Mouse (Mus musculus) adrenal gland, postnatal 14 days (tissue): Measurements from ENCODE around the gene Macrod1. TPM values are rescaled to one million over a fixed set of nuclear protein-coding genes. Genes with fewer than 3 reads are reported as not detected.

Experiments used
- DNase-seq: peaks from one replicate; pipeline ENCODE4 v3.0.0; 2021; ENCODE audit warnings: mixed read lengths
- total RNA-seq: library from RNA; stranded (reverse); gene quantifications from 2 replicates; pipeline ENCODE4 v1.2.3, GENCODE M21; 2021

The Macrod1 gene
- total RNA-seq, 1 experiment from 2014 or later, result 118 TPM

DNA sequence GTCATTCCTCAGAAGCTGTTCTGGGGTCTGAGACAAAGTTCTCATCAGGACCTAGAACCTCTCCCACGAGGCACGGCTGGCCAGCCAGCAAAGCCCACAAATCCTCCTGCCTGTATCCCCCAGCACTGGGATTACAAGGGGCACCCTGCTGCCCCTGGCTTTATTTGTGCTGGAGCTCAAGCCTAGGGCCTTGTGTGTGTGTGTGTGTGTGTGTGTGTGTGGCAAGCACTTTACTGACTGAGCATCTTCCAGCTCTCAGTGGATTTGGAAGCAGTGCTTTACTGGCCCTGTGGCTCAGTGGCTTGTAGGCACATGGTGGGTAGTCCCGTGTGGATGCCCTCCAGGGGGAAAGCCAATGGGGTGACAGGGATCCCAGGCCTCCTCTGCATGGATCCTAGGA lies 56.0 kb downstream of the Macrod1 start:
- DNase-seq, result no peak

DNA sequence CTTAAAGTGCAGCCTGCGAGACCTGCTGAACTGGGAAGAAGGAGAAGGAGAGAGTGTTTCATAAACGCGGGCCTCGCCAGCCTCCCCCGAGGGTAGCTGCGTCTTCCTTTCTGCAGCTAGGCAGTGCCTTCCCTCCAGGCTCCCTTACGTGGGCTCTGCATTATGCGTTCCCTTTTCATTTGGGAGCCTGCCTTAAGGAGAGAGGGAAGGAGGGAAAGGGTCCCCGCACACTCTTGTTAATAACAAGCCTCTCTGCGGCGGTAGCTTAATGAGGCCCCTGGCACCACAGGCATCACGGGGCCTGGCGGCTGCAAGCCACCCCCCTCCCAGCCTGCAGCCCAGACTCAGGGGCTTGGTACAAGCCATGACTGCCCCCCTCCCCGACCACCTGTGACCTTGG lies 57.0 kb downstream of the Macrod1 start:
- DNase-seq, result no peak

DNA sequence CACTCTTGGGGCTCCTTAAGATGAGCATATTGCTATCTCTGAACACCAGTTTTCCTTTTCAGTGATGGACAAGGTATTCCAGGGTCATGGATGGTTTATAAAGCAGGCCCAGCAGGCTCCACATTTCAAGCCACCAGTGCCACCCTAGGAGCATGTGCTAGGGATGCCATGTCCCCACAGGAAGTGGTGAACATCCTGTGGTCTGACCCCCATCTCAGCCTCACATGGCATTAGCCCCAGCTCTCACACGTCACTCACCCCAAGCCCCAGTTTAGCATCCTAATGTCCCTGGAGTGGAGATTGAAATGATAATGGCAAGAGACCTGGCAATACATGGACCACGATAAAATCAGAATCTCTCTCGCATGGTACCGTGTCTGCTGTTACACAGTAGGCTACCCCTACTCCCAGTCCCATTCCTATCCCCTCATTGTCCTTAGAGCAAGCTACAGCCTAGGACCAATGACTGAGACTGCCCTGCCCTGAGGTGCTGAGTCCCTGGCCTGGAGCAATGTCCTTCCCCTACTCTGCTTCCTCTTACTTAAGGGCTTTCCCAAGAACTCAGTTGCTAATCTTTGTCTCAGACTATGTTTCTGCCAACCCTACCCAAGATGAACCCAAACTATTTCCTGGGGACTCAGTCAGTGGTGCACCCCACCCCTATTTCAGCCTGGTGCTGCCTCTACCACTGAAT lies 59.6 kb downstream of the Macrod1 start:
- DNase-seq, result no peak

DNA sequence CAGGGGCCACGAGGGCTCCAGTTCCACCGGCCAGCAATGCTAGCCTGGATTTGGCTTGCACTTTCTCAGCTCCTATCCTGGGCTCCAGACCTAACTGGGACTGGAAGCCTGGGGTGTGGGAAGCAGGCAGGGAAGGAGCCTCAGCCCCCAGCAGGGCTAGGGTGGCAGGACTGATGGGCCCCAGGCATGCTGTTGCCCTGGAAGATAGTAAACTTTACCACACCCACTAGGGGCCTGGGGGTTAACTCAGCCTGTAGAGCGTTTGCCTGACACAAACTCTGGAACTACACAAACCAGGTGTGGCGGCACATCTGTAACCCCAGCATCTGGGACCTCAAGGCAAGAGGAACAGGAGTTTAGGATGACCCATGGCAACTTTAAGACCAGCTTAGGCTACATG lies 60.5 kb downstream of the Macrod1 start:
- no peak for DNase-seq

DNA sequence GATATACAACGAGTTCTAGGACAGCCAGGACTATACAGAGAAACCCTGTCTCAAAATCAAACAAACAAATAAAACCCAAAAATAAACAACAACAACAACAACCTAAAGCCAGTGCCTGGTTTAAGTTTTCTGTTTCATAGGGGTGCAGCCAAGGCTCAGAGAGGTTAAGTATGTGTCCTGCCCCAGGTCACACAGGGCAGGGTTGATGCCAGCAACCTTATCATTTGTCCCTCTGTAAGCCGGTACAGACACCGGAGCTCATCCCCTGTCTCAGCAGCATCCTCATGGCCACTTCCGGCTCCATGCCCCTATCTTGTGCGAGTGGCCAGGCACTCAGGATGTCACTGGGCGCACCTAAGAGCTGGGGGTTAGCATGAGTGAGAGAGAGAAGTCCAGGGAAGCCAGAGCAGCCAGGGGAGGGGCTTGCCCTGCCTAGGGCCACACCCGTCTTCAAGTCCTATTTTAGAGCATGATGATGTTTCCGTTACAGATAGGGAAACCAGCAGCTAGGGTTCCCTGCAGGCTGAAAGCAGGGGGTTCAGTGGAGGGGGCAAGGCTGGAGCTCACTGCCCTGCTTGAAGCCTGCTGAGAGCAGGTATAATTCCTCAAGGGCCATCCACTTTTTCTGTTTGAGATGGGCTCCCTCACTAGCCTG lies 61.2 kb downstream of the Macrod1 start:
- DNase-seq, result no peak

DNA sequence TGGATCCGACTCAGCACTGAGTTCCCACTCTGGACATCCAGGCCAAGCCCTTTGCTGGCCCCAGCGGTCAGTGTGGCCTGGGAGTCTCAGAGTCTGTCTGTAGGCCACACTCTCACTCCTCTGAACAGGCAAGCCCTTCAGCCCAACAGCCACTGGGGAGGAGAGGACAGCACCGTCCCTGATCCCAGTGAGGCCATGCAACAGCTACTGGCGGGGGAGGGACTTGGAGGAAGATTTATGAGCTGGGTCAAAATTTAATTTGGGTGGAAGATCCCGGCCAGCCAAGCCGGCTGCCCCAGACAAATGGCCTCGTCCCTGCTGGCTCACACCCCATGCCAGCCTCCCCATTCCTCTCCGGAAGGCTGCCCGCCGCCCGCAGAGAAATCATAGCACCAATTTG lies 64.6 kb downstream of the Macrod1 start:
- peak; percentile 81 for DNase-seq

DNA sequence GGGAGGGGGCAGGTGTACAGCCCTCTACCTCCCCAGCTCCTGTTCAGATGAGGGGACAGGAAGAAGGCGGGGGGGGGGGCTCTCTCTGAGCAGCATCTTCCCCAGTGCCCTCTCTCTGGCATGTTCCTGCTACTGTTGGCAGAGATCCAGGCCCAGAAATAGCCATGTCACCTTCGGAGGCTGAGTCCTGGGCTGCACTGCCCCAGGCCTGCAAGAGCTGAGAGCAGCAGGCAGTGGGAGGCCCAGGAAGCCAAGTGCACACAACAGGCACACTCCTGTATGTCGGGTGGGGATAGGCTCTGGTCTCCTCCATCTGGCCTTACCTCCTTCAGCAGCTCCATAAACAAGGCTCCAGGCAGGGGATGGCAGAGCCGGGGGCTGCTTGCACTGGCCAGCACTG lies 65.7 kb downstream of the Macrod1 start:
- DNase-seq, result peak; percentile 67

DNA sequence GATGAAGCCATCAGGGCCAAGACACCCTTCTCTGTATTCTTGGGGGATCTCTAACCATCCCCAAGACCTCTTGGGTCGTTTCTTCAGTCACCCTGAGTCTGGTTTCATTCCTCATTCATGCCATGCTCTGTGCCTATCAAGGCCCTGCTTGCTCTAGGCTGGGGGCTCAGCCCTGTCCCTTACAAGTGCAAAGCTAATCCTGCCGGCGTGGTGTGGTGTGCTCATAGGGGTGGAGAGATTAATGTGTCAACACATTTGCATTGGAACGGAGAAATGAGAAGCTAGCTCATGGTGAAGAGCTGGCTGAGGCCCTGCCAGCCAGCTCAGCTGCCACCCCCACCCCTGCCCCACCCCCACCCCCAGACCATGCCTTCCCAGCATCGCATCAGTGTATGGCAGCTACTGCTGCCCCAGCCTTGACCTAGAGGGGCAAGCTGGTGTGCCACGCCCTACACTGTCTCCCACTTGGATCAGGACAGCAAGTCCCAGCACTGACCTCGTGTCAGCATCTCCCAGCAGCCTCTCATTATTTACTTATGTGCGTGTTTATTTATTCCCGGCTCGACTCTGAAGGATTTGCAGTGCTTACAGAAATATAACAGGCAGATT lies 66.2 kb downstream of the Macrod1 start:
- DNase-seq, result no peak

DNA sequence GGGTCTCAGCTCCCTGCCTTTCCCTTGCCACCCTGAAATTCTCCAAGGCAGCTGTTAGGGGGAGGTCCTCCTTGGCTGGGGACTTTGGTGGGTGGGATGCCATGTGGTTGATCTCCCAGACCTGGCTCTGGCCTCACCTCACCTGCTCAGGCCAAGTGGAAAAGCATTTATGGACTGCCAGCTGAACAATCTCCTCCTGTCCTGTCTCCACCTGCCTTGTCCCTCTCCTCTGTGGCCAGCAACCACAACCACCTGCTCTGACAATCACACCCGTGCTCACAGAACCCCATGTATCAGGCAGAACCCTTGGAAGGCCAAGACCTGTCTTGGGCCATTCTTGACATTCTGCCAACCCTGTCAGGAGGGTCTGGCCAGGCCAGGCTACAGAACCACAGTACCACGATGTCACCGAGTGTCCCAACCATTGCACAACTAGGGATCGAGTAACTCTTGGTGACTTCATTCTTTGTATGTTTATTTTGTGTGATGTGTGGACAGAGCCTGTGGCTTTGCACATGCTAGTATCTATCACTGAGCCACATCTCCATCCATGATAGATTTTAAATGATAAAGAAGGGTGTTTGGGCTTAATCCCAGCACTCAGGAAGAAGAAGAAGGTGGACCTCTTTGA lies 69.0 kb downstream of the Macrod1 start:
- DNase-seq, result no peak

DNA sequence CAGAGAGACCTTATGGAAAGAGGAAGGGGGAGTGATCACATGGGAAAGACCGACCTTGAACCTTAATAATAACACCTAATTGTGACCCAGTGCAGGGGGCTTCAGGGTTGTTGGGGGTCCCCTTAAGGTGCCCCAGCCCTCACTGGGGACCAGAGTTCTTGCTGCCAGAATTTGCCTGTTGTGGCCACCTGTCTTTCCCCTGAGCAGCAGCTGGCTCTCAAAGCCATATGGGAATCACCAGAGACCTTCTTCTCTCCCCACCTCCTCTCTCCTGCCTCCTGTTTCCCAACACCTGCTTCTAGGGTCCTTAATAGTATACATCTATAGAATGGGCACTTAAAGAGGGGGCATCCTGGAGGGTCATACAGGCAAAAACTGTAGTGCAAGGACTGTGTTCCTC lies 69.6 kb downstream of the Macrod1 start:
- DNase-seq, result no peak

DNA sequence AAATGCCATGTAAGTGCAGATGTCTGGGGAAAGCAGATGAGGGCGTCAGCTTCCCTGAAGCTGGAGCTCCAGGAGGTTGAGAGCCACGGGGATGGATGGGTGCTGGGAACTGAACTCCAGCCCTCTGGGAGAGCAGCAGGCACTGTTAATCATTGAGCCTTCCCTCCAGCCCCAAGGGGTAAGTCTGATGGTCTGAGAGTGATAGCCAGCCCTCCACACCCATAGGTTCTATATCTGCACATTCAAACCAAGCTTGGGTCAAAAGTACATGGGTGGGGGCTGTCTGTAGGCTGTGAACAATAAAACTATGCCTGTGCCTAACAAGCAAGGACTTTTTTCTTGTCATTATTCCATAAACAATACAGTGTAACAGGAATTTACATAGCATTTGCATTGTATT lies 70.3 kb downstream of the Macrod1 start:
- DNase-seq, result no peak

DNA sequence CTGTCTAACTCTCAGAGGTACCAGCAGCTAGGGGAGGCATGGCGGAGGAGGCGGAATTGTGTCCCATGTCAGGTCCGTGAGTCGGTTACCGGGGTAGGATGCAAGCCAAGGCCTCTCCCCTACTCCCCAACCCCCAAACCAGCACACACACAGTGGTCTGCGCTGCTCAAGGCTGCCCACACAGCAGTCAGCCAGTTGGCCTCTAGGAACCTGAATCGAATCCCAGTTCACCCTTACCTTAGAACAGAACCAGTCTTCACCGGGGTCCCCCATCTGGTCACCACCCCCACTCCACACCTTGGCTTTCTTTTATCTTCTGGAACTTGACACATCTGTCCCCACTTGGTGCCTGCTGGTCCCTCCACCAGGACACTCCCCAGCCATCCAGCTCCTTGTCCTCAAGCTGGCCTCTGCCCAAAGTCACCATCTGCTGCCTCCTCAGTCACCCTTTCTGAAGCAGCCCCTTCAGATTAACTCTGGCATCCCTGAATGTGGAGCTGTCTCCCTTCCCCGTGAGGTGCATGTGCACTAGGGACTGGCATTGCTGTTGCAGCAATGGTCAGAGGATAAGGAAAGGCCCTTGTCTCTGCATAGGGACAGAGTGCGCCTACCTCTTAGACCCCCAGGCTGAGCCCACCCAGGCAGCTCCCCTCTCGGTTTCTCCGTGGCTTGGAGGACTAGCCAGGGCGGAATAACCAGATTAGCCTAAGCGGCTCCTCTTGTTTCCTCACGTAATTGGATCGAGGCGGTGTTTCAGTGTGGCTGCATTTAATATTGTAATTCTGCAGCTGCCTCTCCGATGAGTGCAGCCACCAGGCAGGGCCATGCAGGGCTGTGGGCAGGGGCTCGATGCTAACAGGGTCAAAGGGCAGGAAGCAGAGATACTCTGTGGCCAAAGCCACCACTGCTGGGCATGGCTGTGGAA lies 72.2 kb downstream of the Macrod1 start:
- DNase-seq, result no peak

DNA sequence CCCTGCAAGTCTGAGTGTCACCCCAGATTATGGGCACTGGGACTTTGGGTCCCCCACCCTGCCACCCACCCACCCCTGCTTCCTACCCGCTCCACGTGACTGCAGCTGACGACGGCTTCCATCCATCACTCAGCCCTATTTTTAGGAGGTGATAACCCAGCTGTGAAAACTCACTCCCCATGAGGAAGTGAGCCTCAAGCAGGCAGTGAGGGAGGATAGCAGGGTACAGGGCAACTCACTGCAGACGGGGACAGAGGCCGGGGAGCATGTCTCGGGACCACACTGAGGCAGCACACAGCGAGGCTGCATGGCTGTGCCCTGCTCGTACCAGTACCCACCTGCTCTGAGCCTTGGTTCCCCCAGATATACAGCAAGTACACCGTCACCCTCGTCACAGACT lies 73.7 kb downstream of the Macrod1 start:
- DNase-seq, result no peak

DNA sequence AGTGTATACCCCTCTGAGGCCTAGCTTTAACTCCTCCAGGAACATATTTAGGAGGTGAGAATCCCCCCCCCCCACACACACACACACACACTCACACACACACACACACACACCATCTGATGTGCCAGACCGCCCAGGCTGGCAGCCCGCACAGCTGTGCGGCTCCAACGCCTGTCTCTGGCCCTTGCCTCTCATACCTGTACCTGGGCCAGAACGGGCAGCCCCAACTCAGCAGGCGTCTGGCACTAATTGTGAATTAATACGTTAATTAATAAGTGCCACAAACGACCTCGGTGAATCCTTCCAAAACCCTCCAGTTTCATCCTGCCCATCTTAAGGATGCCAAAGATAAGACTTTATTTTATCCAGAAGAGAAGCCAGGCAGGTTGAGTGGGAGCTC lies 76.8 kb downstream of the Macrod1 start:
- DNase-seq, result no peak

DNA sequence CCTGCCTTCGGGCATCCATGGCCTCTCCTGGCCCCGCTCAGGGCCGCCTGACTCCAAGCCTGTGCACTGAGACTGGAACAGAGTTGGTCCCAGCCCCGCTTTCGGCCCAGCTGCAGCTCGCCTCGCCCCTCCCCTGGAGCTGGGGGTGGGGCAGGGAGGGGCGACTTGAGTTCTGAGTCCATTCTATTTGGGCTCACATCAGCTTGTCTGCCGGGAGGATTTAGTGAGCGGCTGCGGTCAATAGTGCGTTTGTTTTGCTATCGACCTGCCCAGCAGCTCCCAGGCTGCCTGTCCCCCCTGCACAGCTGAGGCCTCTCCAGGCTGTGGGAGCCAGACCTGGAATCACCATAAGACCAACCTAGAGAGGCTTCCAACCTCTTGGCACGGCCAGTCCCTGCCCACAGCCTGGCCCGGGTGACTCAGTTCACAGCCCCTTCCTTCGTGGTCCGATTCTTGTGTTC lies 78.1 kb downstream of the Macrod1 start:
- DNase-seq, result no peak

DNA sequence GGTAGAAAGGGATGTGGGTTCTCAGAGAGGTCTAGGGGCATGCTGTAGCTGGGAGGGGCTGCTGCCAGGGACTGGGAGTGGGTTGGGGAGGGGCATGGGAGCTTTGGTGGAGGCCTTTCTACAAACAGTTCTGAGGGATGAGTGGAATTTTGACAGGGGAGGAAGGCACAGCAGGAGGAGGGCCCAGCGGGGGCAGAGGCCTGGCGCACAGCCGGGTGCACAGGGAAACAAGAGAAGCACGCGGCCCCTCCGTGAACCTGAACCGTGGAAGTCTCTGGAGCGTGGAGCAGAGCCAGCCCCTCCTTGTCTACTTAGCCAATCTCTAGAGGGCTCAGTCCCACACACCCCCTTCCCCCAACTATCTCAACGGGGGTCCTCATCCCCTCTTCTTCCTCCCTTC lies 78.9 kb downstream of the Macrod1 start:
- no peak for DNase-seq

DNA sequence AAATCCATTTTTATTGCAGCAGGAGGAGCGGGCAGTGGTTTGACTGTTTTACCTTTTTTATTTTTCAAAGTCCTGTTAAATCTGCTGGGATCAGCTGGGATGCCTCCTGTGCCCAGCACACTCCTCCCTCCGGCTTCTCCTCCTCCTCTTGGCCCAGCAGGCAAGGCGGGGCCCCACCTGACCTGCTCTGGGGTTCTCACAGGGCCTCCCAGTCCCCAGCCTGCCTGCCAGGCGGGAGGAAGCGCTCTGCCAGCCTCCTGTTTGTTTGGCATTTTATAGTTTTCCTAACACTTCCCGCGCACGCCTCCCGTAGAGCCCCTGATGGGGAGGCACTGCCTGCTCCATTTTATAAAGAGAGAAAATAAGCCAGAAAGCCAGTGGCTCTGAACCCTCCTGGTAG lies 79.4 kb downstream of the Macrod1 start:
- no peak for DNase-seq

DNA sequence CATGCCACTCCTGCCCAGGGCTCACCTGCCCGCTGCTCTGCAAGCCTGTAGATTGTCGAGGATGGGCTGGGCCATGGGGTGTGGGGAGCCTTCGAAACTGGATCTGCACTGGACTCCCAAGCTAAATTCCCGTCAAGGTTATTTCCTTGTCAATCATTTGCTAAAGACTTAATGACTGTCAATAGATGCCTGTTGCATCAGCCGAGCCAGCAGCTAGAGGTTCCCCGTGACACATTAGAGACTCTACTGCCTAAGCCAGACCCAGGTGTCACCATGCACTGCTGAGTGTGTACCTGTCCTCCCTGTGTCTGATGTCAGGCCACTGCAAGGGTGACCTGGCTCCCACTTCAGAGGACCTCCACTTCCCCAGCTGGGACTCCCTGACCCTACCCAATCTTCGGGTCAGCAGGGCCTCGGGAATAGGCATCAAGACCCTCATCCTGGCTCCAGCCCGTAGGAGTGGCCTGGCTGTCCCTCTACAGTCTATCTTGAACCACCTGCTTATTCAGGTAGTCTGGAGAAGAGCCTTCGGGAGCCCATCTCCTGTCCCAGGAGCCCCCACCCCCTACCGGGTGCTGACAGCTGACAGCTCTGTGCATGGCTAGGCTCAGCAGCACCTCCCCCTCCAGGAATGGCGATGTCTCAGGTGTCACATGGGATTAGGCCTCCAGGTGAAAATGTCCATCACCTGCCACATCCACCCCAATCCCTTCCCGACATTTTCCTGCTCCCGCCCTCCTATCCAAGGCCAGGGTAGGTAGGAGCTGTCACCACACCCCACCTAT lies 80.3 kb downstream of the Macrod1 start:
- DNase-seq, result no peak

DNA sequence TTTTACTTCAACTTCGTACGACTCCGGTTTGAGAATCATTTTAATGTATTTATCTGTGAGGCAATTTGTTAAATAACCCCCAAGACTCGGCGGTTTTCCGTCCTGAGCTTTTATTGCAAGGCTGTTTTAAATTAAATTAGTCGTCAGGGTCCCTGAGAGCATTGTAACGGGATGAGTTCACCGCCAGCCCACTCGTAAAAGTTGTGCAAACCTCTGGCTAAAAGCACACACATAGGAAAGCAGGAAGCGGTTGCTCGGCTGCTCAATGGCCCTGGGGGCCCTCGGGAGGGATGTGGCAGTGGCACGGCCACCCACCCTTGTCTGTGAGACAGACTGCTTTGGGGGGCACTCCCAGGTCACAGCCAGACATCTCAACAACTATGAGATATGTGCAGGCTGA lies 81.7 kb downstream of the Macrod1 start:
- no peak for DNase-seq

DNA sequence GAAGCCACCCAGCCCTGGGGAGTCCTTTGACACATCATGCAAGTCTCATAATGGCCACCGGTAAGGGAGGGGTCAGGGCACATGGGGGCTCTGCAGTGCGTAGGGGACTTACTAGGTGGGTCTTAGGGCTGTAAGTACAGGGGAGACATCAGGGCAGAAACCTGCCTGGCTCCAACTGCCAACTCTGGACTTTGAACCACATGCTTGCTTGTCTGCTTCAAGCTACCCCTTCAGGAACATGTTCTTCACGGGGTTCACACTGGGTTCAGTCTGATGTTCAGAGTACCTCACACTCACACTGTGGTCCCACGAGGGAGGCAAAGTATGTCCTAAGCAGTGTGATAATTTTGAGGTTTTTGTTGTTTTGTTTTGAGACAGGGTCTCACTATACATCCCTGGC lies 82.7 kb downstream of the Macrod1 start:
- no peak for DNase-seq

DNA sequence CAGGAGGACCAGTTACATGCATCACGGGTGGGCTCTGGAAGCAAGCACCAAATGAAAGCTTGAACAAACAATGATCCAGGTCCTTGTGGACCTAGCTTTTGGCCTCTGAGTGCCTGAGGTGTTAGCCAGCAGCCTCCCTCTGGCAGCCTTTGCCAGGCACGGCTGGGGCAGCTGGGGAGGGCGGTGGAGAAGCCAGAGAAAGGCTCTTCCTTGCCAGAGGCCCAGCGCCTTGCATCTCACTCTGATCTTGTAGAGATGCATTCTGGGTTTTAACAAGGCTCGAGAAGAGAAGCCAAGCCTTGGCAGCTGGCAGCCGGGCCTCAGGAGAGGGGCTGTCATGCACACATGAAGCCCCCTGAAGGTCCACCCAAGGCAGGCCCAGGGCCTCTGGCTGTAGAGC lies 83.8 kb downstream of the Macrod1 start:
- peak; percentile 41 for DNase-seq
